Mouse (Mus musculus) MEL (cell line): ENCODE results near the gene Aebp1. TPM values are rescaled to one million over a fixed set of nuclear protein-coding genes. Genes with fewer than 3 reads are reported as not detected.
A peak's percentile ranks its signal among the peaks of the same experiment; 100 is the strongest.

Experiments
- DNase-seq: peaks from one replicate; pipeline ENCODE4 v3.0.0; 2011; ENCODE audit warnings: low read depth, low spot score
- H3K27ac ChIP-seq: 2 replicates; pipeline ENCODE4 v1.5.1; 2012; ENCODE audit warnings: low read depth, mild to moderate bottlenecking, control low read depth, low read length, moderate library complexity; ENCODE audit not compliant: control insufficient read depth
- H3K27me3 ChIP-seq, 2 experiments: fragments of 150-350 bp in 1 of 2; sonication (generic) in 1 of 2; 2 replicates each; pipeline ENCODE4 v1.6.1; 2012; ENCODE audit warnings: low read length in 2 of 2, mild to moderate bottlenecking in 2 of 2, improper control_type of control experiment in 1 of 2, moderate library complexity in 1 of 2; ENCODE audit not compliant: insufficient read depth in 2 of 2, control insufficient read depth in 1 of 2
- H3K36me3 ChIP-seq, 2 experiments: 2 replicates each; pipeline ENCODE4 v1.6.1; 2012 to 2014; ENCODE audit warnings: low read length in 2 of 2, improper control_type of control experiment in 1 of 2, inconsistent platforms in 1 of 2, mild to moderate bottlenecking in 1 of 2; ENCODE audit not compliant: insufficient read depth in 2 of 2, control insufficient read depth in 1 of 2
- H3K4me1 ChIP-seq, 2 experiments: fragments of 150-350 bp in 1 of 2; sonication (generic) in 1 of 2; 2 replicates each; pipeline ENCODE4 v1.6.1; 2012; ENCODE audit warnings: low read length in 2 of 2, improper control_type of control experiment in 1 of 2, mild to moderate bottlenecking in 1 of 2; ENCODE audit not compliant: insufficient read depth in 2 of 2, control insufficient read depth in 1 of 2
- H3K4me3 ChIP-seq, 2 experiments: fragments of 150-350 bp in 1 of 2; sonication (generic) in 1 of 2; 2 replicates each; pipeline ENCODE4 v1.5.1; 2012; ENCODE audit warnings: low read depth in 2 of 2, low read length in 2 of 2, mild to moderate bottlenecking in 2 of 2, moderate library complexity in 2 of 2, control low read depth in 1 of 2, improper control_type of control experiment in 1 of 2; ENCODE audit not compliant: control insufficient read depth in 1 of 2, insufficient read depth in 1 of 2
- H3K79me2 ChIP-seq: 2 replicates; pipeline ENCODE4 v1.6.1; 2012; ENCODE audit warnings: mild to moderate bottlenecking, low read length, moderate library complexity; ENCODE audit not compliant: control insufficient read depth, poor library complexity, insufficient read depth
- H3K9ac ChIP-seq: 2 replicates; pipeline ENCODE4 v1.6.1; 2012; ENCODE audit warnings: low read depth, mild to moderate bottlenecking, control low read depth, low read length, moderate library complexity; ENCODE audit not compliant: control insufficient read depth, poor library complexity, severe bottlenecking
- H3K9me3 ChIP-seq: fragments of 150-350 bp; sonication (generic); replicated peaks from 2 replicates; pipeline ENCODE4 v1.6.1; 2012; ENCODE audit warnings: mild to moderate bottlenecking, low read length, improper control_type of control experiment, moderate library complexity; ENCODE audit not compliant: insufficient read depth
- BHLHE40 ChIP-seq: IDR thresholded peaks from 2 replicates; pipeline ENCODE4 v1.6.1; 2012; ENCODE audit warnings: low read depth, mild to moderate bottlenecking, inconsistent platforms, low read length, improper control_type of control experiment, borderline replicate concordance
- CHD1 ChIP-seq: IDR thresholded peaks from 2 replicates; pipeline ENCODE4 v1.6.1; 2012; ENCODE audit warnings: low read depth, mild to moderate bottlenecking, inconsistent platforms, low read length, improper control_type of control experiment
- CHD2 ChIP-seq: IDR thresholded peaks from 2 replicates; pipeline ENCODE4 v1.6.1; 2011; ENCODE audit warnings: low read length, improper control_type of control experiment
- E2F4 ChIP-seq: IDR thresholded peaks from 2 replicates; pipeline ENCODE4 v1.6.1; 2011; ENCODE audit warnings: low read depth, low read length, improper control_type of control experiment, borderline replicate concordance
- ELF1 ChIP-seq: IDR thresholded peaks from 2 replicates; pipeline ENCODE4 v1.6.1; 2014; ENCODE audit warnings: low read depth, mild to moderate bottlenecking, inconsistent platforms, low read length, improper control_type of control experiment, moderate library complexity
- EP300 ChIP-seq, 2 experiments: IDR thresholded peaks; 2 replicates each; pipeline ENCODE4 v1.6.1; 2011; ENCODE audit warnings: improper control_type of control experiment in 2 of 2, low read length in 2 of 2, low read depth in 1 of 2, mild to moderate bottlenecking in 1 of 2
- GABPA ChIP-seq: IDR thresholded peaks from 2 replicates; pipeline ENCODE4 v1.6.1; 2012; ENCODE audit warnings: low read depth, mild to moderate bottlenecking, inconsistent platforms, low read length, improper control_type of control experiment, moderate library complexity
- GATA1 ChIP-seq: IDR thresholded peaks from 2 replicates; pipeline ENCODE4 v1.6.1; 2011; ENCODE audit warnings: low read depth, low read length, improper control_type of control experiment
- HCFC1 ChIP-seq: IDR thresholded peaks from 2 replicates; pipeline ENCODE4 v1.6.1; 2012; ENCODE audit warnings: low read depth, mild to moderate bottlenecking, inconsistent platforms, low read length, improper control_type of control experiment, moderate library complexity
- JUND ChIP-seq: IDR thresholded peaks from 2 replicates; pipeline ENCODE4 v1.6.1; 2011; ENCODE audit warnings: low read depth, mild to moderate bottlenecking, improper control_type of control experiment, low read length
- MAFK ChIP-seq: IDR thresholded peaks from 2 replicates; pipeline ENCODE4 v1.6.1; 2011; ENCODE audit warnings: low read depth, mild to moderate bottlenecking, low read length, improper control_type of control experiment, borderline replicate concordance
- MAX ChIP-seq: IDR thresholded peaks from 2 replicates; pipeline ENCODE4 v1.6.1; 2011; ENCODE audit warnings: low read length, improper control_type of control experiment
- MAZ ChIP-seq: IDR thresholded peaks from 2 replicates; pipeline ENCODE4 v1.6.1; 2012; ENCODE audit warnings: low read depth, mild to moderate bottlenecking, inconsistent platforms, low read length, improper control_type of control experiment
- MXI1 ChIP-seq: IDR thresholded peaks from 2 replicates; pipeline ENCODE4 v1.6.1; 2011; ENCODE audit warnings: mild to moderate bottlenecking, low read depth, low read length, improper control_type of control experiment
- MYC ChIP-seq: IDR thresholded peaks from 2 replicates; pipeline ENCODE4 v1.6.1; 2011; ENCODE audit warnings: low read depth, mild to moderate bottlenecking, low read length, improper control_type of control experiment, moderate library complexity
- NELFE ChIP-seq: IDR thresholded peaks from 2 replicates; pipeline ENCODE4 v1.6.1; 2011; ENCODE audit warnings: low read depth, low read length, improper control_type of control experiment
- NRF1 ChIP-seq: IDR thresholded peaks from 2 replicates; pipeline ENCODE4 v1.6.1; 2014; ENCODE audit warnings: low read depth, mild to moderate bottlenecking, inconsistent platforms, low read length, improper control_type of control experiment, moderate library complexity; ENCODE audit not compliant: poor library complexity, insufficient read depth, severe bottlenecking
- POLR2A ChIP-seq, 2 experiments: IDR thresholded peaks; 2 replicates each; pipeline ENCODE4 v1.6.1; 2011 to 2012; ENCODE audit warnings: low read length in 2 of 2, mild to moderate bottlenecking in 2 of 2, control low read depth in 1 of 2, improper control_type of control experiment in 1 of 2, low read depth in 1 of 2, moderate library complexity in 1 of 2; ENCODE audit not compliant: control insufficient read depth in 1 of 2, insufficient read depth in 1 of 2, poor library complexity in 1 of 2
- POLR2AphosphoS2 ChIP-seq: IDR thresholded peaks from 2 replicates; pipeline ENCODE4 v1.6.1; 2011; ENCODE audit warnings: low read length, improper control_type of control experiment
- SIN3A ChIP-seq: IDR thresholded peaks from 2 replicates; pipeline ENCODE4 v1.6.1; 2012; ENCODE audit warnings: low read length, improper control_type of control experiment, inconsistent platforms
- SMC3 ChIP-seq: IDR thresholded peaks from 2 replicates; pipeline ENCODE4 v1.6.1; 2011; ENCODE audit warnings: low read depth, low read length, improper control_type of control experiment
- TBP ChIP-seq: IDR thresholded peaks from 2 replicates; pipeline ENCODE4 v1.8.0; 2011; ENCODE audit warnings: low read depth, low read length, improper control_type of control experiment
- TCF12 ChIP-seq: IDR thresholded peaks from 2 replicates; pipeline ENCODE4 v1.6.1; 2014; ENCODE audit warnings: low read depth, mild to moderate bottlenecking, inconsistent platforms, low read length, improper control_type of control experiment, moderate library complexity
- UBTF ChIP-seq: IDR thresholded peaks from 2 replicates; pipeline ENCODE4 v1.6.1; 2012; ENCODE audit warnings: low read depth, mild to moderate bottlenecking, inconsistent platforms, low read length, improper control_type of control experiment, moderate library complexity, borderline replicate concordance; ENCODE audit not compliant: insufficient read depth
- USF1 ChIP-seq: IDR thresholded peaks from 2 replicates; pipeline ENCODE4 v1.6.1; 2014; ENCODE audit warnings: low read depth, mild to moderate bottlenecking, inconsistent platforms, low read length, improper control_type of control experiment, moderate library complexity
- USF2 ChIP-seq, 2 experiments: IDR thresholded peaks; 2 replicates each; pipeline ENCODE4 v1.6.1; 2011 to 2012; ENCODE audit warnings: improper control_type of control experiment in 2 of 2, low read length in 2 of 2, borderline replicate concordance in 1 of 2, inconsistent platforms in 1 of 2, low read depth in 1 of 2, mild to moderate bottlenecking in 1 of 2; ENCODE audit not compliant: insufficient read depth in 1 of 2
- ZMIZ1 ChIP-seq: IDR thresholded peaks from 2 replicates; pipeline ENCODE4 v1.6.1; 2012; ENCODE audit warnings: low read depth, mild to moderate bottlenecking, inconsistent platforms, low read length, improper control_type of control experiment, moderate library complexity
- polyA plus RNA-seq, 2 experiments: library from polyadenylated mRNA; stranded (reverse) in 1 of 2; unstranded in 1 of 2; fragments of >175 nt in 1 of 2; fragments of >200 nt in 1 of 2; gene quantifications; 2 replicates each; pipeline versions ENCODE4 v1.2.1 to v1.2.4; 2012; ENCODE audit warnings: low replicate concordance in 2 of 2, low read depth in 1 of 2; ENCODE audit not compliant: insufficient read length in 2 of 2, insufficient read depth in 1 of 2, missing spikeins in 1 of 2
- total RNA-seq: library from RNA; depleted of rRNA; stranded (reverse); fragments of 300-350 nt; gene quantifications from 2 replicates; pipeline ENCODE4 v1.2.3, GENCODE M21; 2012

Gene Aebp1
- total and polyA plus RNA-seq, 3 experiments = 0.10 TPM; not detected in 2

GRCm38 (mm10) chr11:5877421-5877820, 15.7 kb downstream of the Aebp1 start:
- Histone ChIP-seq H3K27ac (peak overlapping the region; percentile 57), H3K4me3 (peak overlapping the region; percentile 80 to 87), H3K9me3 (no peaks in the 10 kb centered on the region), H3K9ac (peak overlapping the region; percentile 87), H3K4me1 (peaks cover 3 to 11% of the 10 kb centered on the region in 2 experiments; a peak in 3 of 4 replicates), H3K79me2 (peaks cover 11% of the 10 kb centered on the region), H3K36me3 (peaks cover 0 to 8% of the 10 kb centered on the region in 2 experiments; a peak in 3 of 4 replicates), H3K27me3 (no peaks in the 10 kb centered on the region)
- DNase-seq = peak; percentile 71
- TF ChIP-seq GATA1 (0 out of 2 replicates have a peak, but pooled peaks have one; percentile 5), NRF1 (no peak), MAFK (no peak), MYC (no peak), TBP (no peak), TCF12 (no peak), CHD1 (0 out of 2 replicates have a peak, but pooled peaks have one; percentile 35), POLR2AphosphoS2 (no peak)

GRCm38 (mm10) chr11:5877921-5878526, 16.3 kb downstream of the Aebp1 start, which contains the start of gene Pold2:
Gene Pold2 (minus strand): TSS chr11:5878292.
- Histone ChIP-seq H3K27me3 (no peaks in the 10 kb centered on the region), H3K4me1 (peaks cover 3 to 11% of the 10 kb centered on the region in 2 experiments; a peak in 3 of 4 replicates), H3K4me3 (peak within 1 kb of the TSS; percentile 80 to 87), H3K27ac (peak within 1 kb of the TSS; percentile 82), H3K79me2 (peaks cover 11% of the 10 kb centered on the region), H3K9me3 (no peaks in the 10 kb centered on the region), H3K9ac (peak within 1 kb of the TSS; percentile 88), H3K36me3 (peaks cover 0 to 8% of the 10 kb centered on the region in 2 experiments; a peak in 3 of 4 replicates)
- DNase-seq = peak; percentile 100
- TF ChIP-seq MXI1 (peak; percentile 91; the same call in 1 of the 2 replicates), HCFC1 (peak; percentile 79; the same call in 1 of the 2 replicates), UBTF (0 out of 2 replicates have a peak, but pooled peaks have one; percentile 58), JUND (no peak), POLR2A (IDR thresholded peaks at IDR 0.05; ENCODE audit: control insufficient read depth in 1 of 2, insufficient read depth in 1 of 2, low read depth in 1 of 2, low read length in 2 of 2, poor library complexity in 1 of 2) (peak; percentile 97 to 99), NRF1 (peak; percentile 90), SMC3 (peak; percentile 12), GABPA (no peak), SIN3A (peak; percentile 90), ELF1 (peak; percentile 79), USF1 (peak; percentile 64), TCF12 (peak; percentile 77), CHD1 (0 out of 2 replicates have a peak, but pooled peaks have one; percentile 19), EP300 (IDR thresholded peaks at IDR 0.05; ENCODE audit: low read depth in 1 of 2, low read length in 2 of 2) (peak in 1 of 2 experiments; percentile 13; a peak in 1 of 4 replicates), GATA1 (no peak), CHD2 (no peak), NELFE (peak; percentile 98), MAX (peak; percentile 81), POLR2AphosphoS2 (peak; percentile 98), TBP (peak; percentile 84), USF2 (IDR thresholded peaks at IDR 0.05; ENCODE audit: borderline replicate concordance in 1 of 2, insufficient read depth in 1 of 2, low read depth in 1 of 2, low read length in 2 of 2) (no peak), E2F4 (peak; percentile 77; the same call in 1 of the 2 replicates), ZMIZ1 (peak; percentile 96), MAZ (no peak), BHLHE40 (peak; percentile 28; the same call in 1 of the 2 replicates), MYC (peak; percentile 89)
